Mouse (Mus musculus): ENCODE measurements around the gene Dgcr2. TPM values are rescaled to one million over a fixed set of nuclear protein-coding genes. Genes with fewer than 3 reads are reported as not detected.
A peak's percentile ranks its signal among the peaks of the same experiment; 100 is the strongest.

Gene Dgcr2
- polyA plus RNA-seq (2015; fragmentation: Nextera tagmentation; extraction: Ambion mirVana) = 108 and 110 TPM in 2 replicates

GRCm38 (mm10) chr16:17898462-17898861, at the start of gene Dgcr2, which contains the start of gene Tssk2:
Dgcr2 (minus strand) TSS chr16:17898562.
Tssk2 (plus strand) TSS chr16:17898637.
- WGBS = 92% methylated on average over 14 of the region's 14 CpGs
- H3K4me3 ChIP-seq (replicated peaks; ENCODE audit: low read length) = no peak within 1 kb of the TSS
- H3K4me1 ChIP-seq (replicated peaks; ENCODE audit: control insufficient read depth, insufficient read depth, low read length) = no peaks in the 10 kb centered on the region
- H3K27ac ChIP-seq (ENCODE audit: low read length) = no peak within 1 kb of the TSS
- no peak for ATAC-seq
- peaks cover 17% of the 10 kb centered on the region for H3K36me3 ChIP-seq (ENCODE audit: control insufficient read depth, insufficient read depth)
- H3K4me2 ChIP-seq (ENCODE audit: low read length) = no peak within 1 kb of the TSS
- H3K9me3 ChIP-seq (ENCODE audit: control insufficient read depth, low read length) = no peaks in the 10 kb centered on the region
- no peak within 1 kb of the TSS for H3K9ac ChIP-seq (replicated peaks; ENCODE audit: low read depth, low read length)
- H3K27me3 ChIP-seq (replicated peaks; ENCODE audit: control insufficient read depth, insufficient read depth, low read length) = no peaks in the 10 kb centered on the region

GRCm38 (mm10) chr16:17945081-17945831, 46.9 kb upstream of the Dgcr2 start:
- H3K4me2 ChIP-seq (ENCODE audit: low read length) = no peak overlapping the region
- no peak overlapping the region for H3K9ac ChIP-seq (replicated peaks; ENCODE audit: low read depth, low read length)
- no peaks in the 10 kb centered on the region for H3K27me3 ChIP-seq (replicated peaks; ENCODE audit: control insufficient read depth, insufficient read depth, low read length)
- ATAC-seq = no peak
- H3K4me3 ChIP-seq (replicated peaks; ENCODE audit: low read length) = no peak overlapping the region
- H3K4me1 ChIP-seq (replicated peaks; ENCODE audit: control insufficient read depth, insufficient read depth, low read length) = no peaks in the 10 kb centered on the region
- no peaks in the 10 kb centered on the region for H3K9me3 ChIP-seq (ENCODE audit: control insufficient read depth, low read length)
- 59% methylated on average over 7 of the region's 7 CpGs for WGBS
- H3K27ac ChIP-seq (ENCODE audit: low read length) = no peak overlapping the region
- no peaks in the 10 kb centered on the region for H3K36me3 ChIP-seq (ENCODE audit: control insufficient read depth, insufficient read depth)

GRCm38 (mm10) chr16:17943466-17943865, 45.1 kb upstream of the Dgcr2 start:
- no peak overlapping the region for H3K4me2 ChIP-seq (ENCODE audit: low read length)
- no peak overlapping the region for H3K27ac ChIP-seq (ENCODE audit: low read length)
- no peaks in the 10 kb centered on the region for H3K27me3 ChIP-seq (replicated peaks; ENCODE audit: control insufficient read depth, insufficient read depth, low read length)
- H3K4me3 ChIP-seq (replicated peaks; ENCODE audit: low read length) = no peak overlapping the region
- WGBS = 76% methylated on average over 8 of the region's 8 CpGs
- no peaks in the 10 kb centered on the region; the same call in 1 of the 2 replicates for H3K4me1 ChIP-seq (replicated peaks; ENCODE audit: control insufficient read depth, insufficient read depth, low read length)
- no peaks in the 10 kb centered on the region for H3K36me3 ChIP-seq (ENCODE audit: control insufficient read depth, insufficient read depth)
- H3K9ac ChIP-seq (replicated peaks; ENCODE audit: low read depth, low read length) = no peak overlapping the region
- no peak for ATAC-seq
- H3K9me3 ChIP-seq (ENCODE audit: control insufficient read depth, low read length) = no peaks in the 10 kb centered on the region

GRCm38 (mm10) chr16:17939255-17939751, 40.9 kb upstream of the Dgcr2 start:
- no peaks in the 10 kb centered on the region for H3K9me3 ChIP-seq (ENCODE audit: control insufficient read depth, low read length)
- H3K9ac ChIP-seq (replicated peaks; ENCODE audit: low read depth, low read length) = no peak overlapping the region
- H3K4me1 ChIP-seq (replicated peaks; ENCODE audit: control insufficient read depth, insufficient read depth, low read length) = no peaks in the 10 kb centered on the region; the same call in 1 of the 2 replicates
- ATAC-seq = no peak
- WGBS = 43% methylated on average over 9 of the region's 9 CpGs
- H3K4me2 ChIP-seq (ENCODE audit: low read length) = no peak overlapping the region
- H3K27me3 ChIP-seq (replicated peaks; ENCODE audit: control insufficient read depth, insufficient read depth, low read length) = no peaks in the 10 kb centered on the region
- H3K36me3 ChIP-seq (ENCODE audit: control insufficient read depth, insufficient read depth) = no peaks in the 10 kb centered on the region
- no peak overlapping the region for H3K27ac ChIP-seq (ENCODE audit: low read length)
- no peak overlapping the region for H3K4me3 ChIP-seq (replicated peaks; ENCODE audit: low read length)

- no peaks in the 10 kb centered on the region for H3K9me3 ChIP-seq (ENCODE audit: control insufficient read depth, low read length)
- H3K4me3 ChIP-seq (replicated peaks; ENCODE audit: low read length) = no peak overlapping the region
- WGBS = 9% methylated on average over 7 of the region's 7 CpGs
- H3K36me3 ChIP-seq (ENCODE audit: control insufficient read depth, insufficient read depth) = no peaks in the 10 kb centered on the region
- no peaks in the 10 kb centered on the region for H3K27me3 ChIP-seq (replicated peaks; ENCODE audit: control insufficient read depth, insufficient read depth, low read length)
- no peak overlapping the region for H3K27ac ChIP-seq (ENCODE audit: low read length)
- peak; percentile 62; the same call in 1 of the 2 replicates for ATAC-seq
- no peaks in the 10 kb centered on the region; the same call in 1 of the 2 replicates for H3K4me1 ChIP-seq (replicated peaks; ENCODE audit: control insufficient read depth, insufficient read depth, low read length)
- H3K4me2 ChIP-seq (ENCODE audit: low read length) = no peak overlapping the region
- H3K9ac ChIP-seq (replicated peaks; ENCODE audit: low read depth, low read length) = no peak overlapping the region
Measured at GRCm38 (mm10) chr16:17938821-17939220, 40.5 kb upstream of the Dgcr2 start.

GRCm38 (mm10) chr16:17938187-17938586, 39.8 kb upstream of the Dgcr2 start:
- Histone ChIP-seq H3K27ac (ENCODE audit: low read length) (no peak overlapping the region), H3K9me3 (ENCODE audit: control insufficient read depth, low read length) (no peaks in the 10 kb centered on the region), H3K4me1 (replicated peaks; ENCODE audit: control insufficient read depth, insufficient read depth, low read length) (no peaks in the 10 kb centered on the region; the same call in 1 of the 2 replicates), H3K4me2 (ENCODE audit: low read length) (no peak overlapping the region), H3K4me3 (replicated peaks; ENCODE audit: low read length) (no peak overlapping the region), H3K36me3 (ENCODE audit: control insufficient read depth, insufficient read depth) (no peaks in the 10 kb centered on the region), H3K9ac (replicated peaks; ENCODE audit: low read depth, low read length) (no peak overlapping the region), H3K27me3 (replicated peaks; ENCODE audit: control insufficient read depth, insufficient read depth, low read length) (no peaks in the 10 kb centered on the region; the same call in 1 of the 2 replicates)
- WGBS = 84% methylated on average over 7 of the region's 7 CpGs
- no peak for ATAC-seq

GRCm38 (mm10) chr16:17936776-17937175, 38.4 kb upstream of the Dgcr2 start:
- WGBS = 78% methylated on average over 10 of the region's 10 CpGs
- Histone ChIP-seq H3K4me2 (ENCODE audit: low read length) (no peak overlapping the region), H3K27me3 (replicated peaks; ENCODE audit: control insufficient read depth, insufficient read depth, low read length) (no peaks in the 10 kb centered on the region; the same call in 1 of the 2 replicates), H3K36me3 (ENCODE audit: control insufficient read depth, insufficient read depth) (no peaks in the 10 kb centered on the region), H3K4me1 (replicated peaks; ENCODE audit: control insufficient read depth, insufficient read depth, low read length) (no peaks in the 10 kb centered on the region; the same call in 1 of the 2 replicates), H3K27ac (ENCODE audit: low read length) (no peak overlapping the region), H3K9me3 (ENCODE audit: control insufficient read depth, low read length) (no peaks in the 10 kb centered on the region), H3K9ac (replicated peaks; ENCODE audit: low read depth, low read length) (no peak overlapping the region), H3K4me3 (replicated peaks; ENCODE audit: low read length) (no peak overlapping the region)
- ATAC-seq = no peak

GRCm38 (mm10) chr16:17934445-17934910, 36.1 kb upstream of the Dgcr2 start:
- Histone ChIP-seq H3K27ac (ENCODE audit: low read length) (no peak overlapping the region), H3K9me3 (ENCODE audit: control insufficient read depth, low read length) (no peaks in the 10 kb centered on the region), H3K36me3 (ENCODE audit: control insufficient read depth, insufficient read depth) (no peaks in the 10 kb centered on the region), H3K4me1 (replicated peaks; ENCODE audit: control insufficient read depth, insufficient read depth, low read length) (no peaks in the 10 kb centered on the region; the same call in 1 of the 2 replicates), H3K9ac (replicated peaks; ENCODE audit: low read depth, low read length) (no peak overlapping the region), H3K27me3 (replicated peaks; ENCODE audit: control insufficient read depth, insufficient read depth, low read length) (no peaks in the 10 kb centered on the region; the same call in 1 of the 2 replicates), H3K4me2 (ENCODE audit: low read length) (no peak overlapping the region), H3K4me3 (replicated peaks; ENCODE audit: low read length) (no peak overlapping the region)
- ATAC-seq = no peak
- 67% methylated on average over 3 of the region's 3 CpGs for WGBS

- Histone ChIP-seq H3K4me2 (ENCODE audit: low read length) (no peak overlapping the region), H3K27ac (ENCODE audit: low read length) (no peak overlapping the region), H3K9me3 (ENCODE audit: control insufficient read depth, low read length) (no peaks in the 10 kb centered on the region), H3K4me1 (replicated peaks; ENCODE audit: control insufficient read depth, insufficient read depth, low read length) (peaks cover 2% of the 10 kb centered on the region; the same call in 1 of the 2 replicates), H3K4me3 (replicated peaks; ENCODE audit: low read length) (no peak overlapping the region), H3K9ac (replicated peaks; ENCODE audit: low read depth, low read length) (no peak overlapping the region), H3K36me3 (ENCODE audit: control insufficient read depth, insufficient read depth) (no peaks in the 10 kb centered on the region), H3K27me3 (replicated peaks; ENCODE audit: control insufficient read depth, insufficient read depth, low read length) (no peaks in the 10 kb centered on the region; the same call in 1 of the 2 replicates)
- 73% methylated on average over 9 of the region's 9 CpGs for WGBS
- ATAC-seq = no peak
Measured at GRCm38 (mm10) chr16:17933594-17934444, 35.5 kb upstream of the Dgcr2 start.
